Mouse (Mus musculus): ENCODE results near the gene Gch1. TPM values are rescaled to one million over a fixed set of nuclear protein-coding genes. Genes with fewer than 3 reads are reported as not detected.

The Gch1 gene
- 20.9 and 25.9 TPM in 2 replicates for polyA plus RNA-seq (2012; rRNA removed)

GRCm38 (mm10) chr14:47188848-47189634 lies at the start of gene Gch1:
TSS of gene Gch1 (minus strand) at chr14:47189413.

Other genes with a start within 250 kb of the Gch1 start
- gene Wdhd1, start 87.4 kb upstream of the Gch1 start, polyA plus RNA-seq (2012; rRNA removed) = 1.5 TPM in 2 replicates
- gene Socs4, start 87.5 kb upstream of the Gch1 start, polyA plus RNA-seq (2012; rRNA removed) = 1.8 TPM in 2 replicates
- 33.7 and 36.2 TPM in 2 replicates for gene Mapk1ip1l, start 108.9 kb upstream of the Gch1 start, polyA plus RNA-seq (2012; rRNA removed)
- gene Lgals3, start 178.3 kb upstream of the Gch1 start, polyA plus RNA-seq (2012; rRNA removed) = 3,104 and 3,126 TPM in 2 replicates
- gene Dlgap5, start 229.0 kb upstream of the Gch1 start, polyA plus RNA-seq (2012; rRNA removed) = 2.0 and 2.3 TPM in 2 replicates

Measured in colon, adult 2 months (tissue).